Mouse (Mus musculus) gastrocnemius, adult 2 months (tissue): Measurements from ENCODE around the gene Hcrtr2. TPM values are rescaled to one million over a fixed set of nuclear protein-coding genes. Genes with fewer than 3 reads are reported as not detected.

ENCODE experiments used
- DNase-seq: peaks from one replicate; pipeline ENCODE4 v3.0.0; 2022
- H3K27ac ChIP-seq: fragments of 200-600 bp; 2 replicates; pipeline ENCODE4 v1.8.1; 2022; ENCODE audit warnings: mild to moderate bottlenecking
- H3K4me3 ChIP-seq: fragments of 200-600 bp; 2 replicates; pipeline ENCODE4 v1.8.1; 2022; ENCODE audit warnings: mild to moderate bottlenecking, moderate library complexity
- CTCF ChIP-seq: fragments of 200-600 bp; IDR thresholded peaks from 2 replicates; pipeline ENCODE4 v1.8.1; 2022; ENCODE audit warnings: antibody characterized with exemption, mild to moderate bottlenecking, moderate library complexity
- intact Hi-C: fragments of 180-260 bp; cut with DNase I; formaldehyde crosslinking; loops from one replicate; pipeline ENCODE4 v1.15.1; 2025
- total RNA-seq, 2 experiments: library from RNA; stranded (reverse); gene quantifications; 2 replicates each; pipeline ENCODE4 v1.2.3; 2021

Hcrtr2 gene
- total RNA-seq, 2 experiments from 2014 or later = not detected

- Histone ChIP-seq H3K4me3 (no peak overlapping the region), H3K27ac (no peak overlapping the region)
- no peak for TF ChIP-seq CTCF
- intact Hi-C loops = no loop called here
- no peak for DNase-seq
Observed at GRCm38 (mm10) chr9:76312221-76312620, 11.4 kb downstream of the Hcrtr2 start.

DNA sequence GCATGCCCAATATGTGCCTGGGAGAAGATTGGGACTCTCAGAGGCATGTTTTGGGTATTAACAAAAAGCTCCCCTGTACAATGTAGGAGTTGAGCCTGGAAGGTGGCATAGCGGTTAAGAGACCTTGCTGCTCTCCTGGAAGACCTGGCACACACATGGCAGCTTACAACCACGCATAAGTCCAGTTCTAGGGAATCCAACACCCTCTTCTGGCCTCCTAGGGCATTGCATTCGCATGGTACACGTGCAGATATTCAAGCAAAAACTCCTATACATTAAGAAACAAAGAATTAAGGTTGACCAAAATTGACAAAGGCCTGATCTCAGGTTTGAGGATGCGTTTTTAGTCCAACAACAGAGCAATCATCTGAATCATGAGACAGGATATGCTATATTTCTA, 32.3 kb downstream of the Hcrtr2 start:
- no peak overlapping the region for H3K27ac ChIP-seq
- no peak for TF ChIP-seq CTCF
- DNase-seq = no peak
- H3K4me3 ChIP-seq = no peak overlapping the region
- intact Hi-C loops = no loop called here

DNA sequence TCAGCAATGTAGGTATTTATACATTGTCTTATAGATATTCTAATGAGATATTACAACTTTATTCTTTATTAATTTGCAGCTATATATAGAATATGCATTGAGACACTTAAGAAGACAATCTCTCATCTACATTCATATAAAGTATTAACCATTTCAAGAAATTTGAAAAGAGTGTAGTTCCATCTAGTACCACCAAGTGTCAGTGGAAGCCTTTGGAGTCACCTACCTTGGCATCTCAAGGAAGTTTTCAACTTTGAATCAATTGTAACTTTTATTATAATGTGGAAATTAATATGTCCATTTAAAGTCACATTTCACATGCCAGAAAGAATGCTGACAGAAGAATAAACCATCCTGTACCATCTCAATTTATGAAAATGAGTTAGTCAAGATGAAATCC, 52.8 kb downstream of the Hcrtr2 start:
- intact Hi-C loops = no loop called here
- no peak; the same call in 1 of the 2 replicates for TF ChIP-seq CTCF
- no peak for DNase-seq
- H3K4me3 ChIP-seq = no peak overlapping the region
- no peak overlapping the region for H3K27ac ChIP-seq

DNA sequence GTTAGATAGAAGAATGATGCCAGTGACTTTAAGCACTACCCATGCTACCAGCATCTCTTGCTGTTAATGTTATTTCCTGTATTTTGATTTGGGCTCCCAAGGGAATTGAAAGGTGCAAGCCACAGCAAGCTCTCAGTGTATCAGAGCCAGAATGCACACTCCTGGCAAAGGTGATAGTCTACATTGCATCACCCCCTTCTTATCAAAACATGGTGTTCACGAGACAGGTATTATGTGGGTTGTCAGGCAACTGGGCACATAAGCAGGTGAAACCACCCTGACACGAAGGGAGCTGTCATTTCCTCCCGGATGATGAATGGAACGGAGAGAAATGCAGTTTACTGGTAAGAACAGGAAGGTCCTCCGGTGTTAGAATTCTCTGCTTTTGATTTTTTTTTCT, 65.9 kb downstream of the Hcrtr2 start:
- intact Hi-C loops = no loop called here
- DNase-seq = no peak
- H3K27ac ChIP-seq = no peak overlapping the region
- H3K4me3 ChIP-seq = no peak overlapping the region
- TF ChIP-seq CTCF = no peak

GRCm38 (mm10) chr9:76252544-76252943, 71.1 kb downstream of the Hcrtr2 start:
- DNase-seq = no peak
- Histone ChIP-seq H3K4me3 (no peak overlapping the region), H3K27ac (no peak overlapping the region)
- no peak for TF ChIP-seq CTCF
- intact Hi-C loops = no loop called here

- TF ChIP-seq CTCF = no peak
- no peak overlapping the region for H3K4me3 ChIP-seq
- no peak for DNase-seq
- intact Hi-C loops = no loop called here
- H3K27ac ChIP-seq = no peak overlapping the region
Observed at GRCm38 (mm10) chr9:76252109-76252508, 71.5 kb downstream of the Hcrtr2 start.

- intact Hi-C loops = no loop called here
- no peak overlapping the region for H3K4me3 ChIP-seq
- DNase-seq = no peak
- TF ChIP-seq CTCF = no peak
- H3K27ac ChIP-seq = no peak overlapping the region
Observed at GRCm38 (mm10) chr9:76242322-76242721, 81.3 kb downstream of the Hcrtr2 start.

DNA sequence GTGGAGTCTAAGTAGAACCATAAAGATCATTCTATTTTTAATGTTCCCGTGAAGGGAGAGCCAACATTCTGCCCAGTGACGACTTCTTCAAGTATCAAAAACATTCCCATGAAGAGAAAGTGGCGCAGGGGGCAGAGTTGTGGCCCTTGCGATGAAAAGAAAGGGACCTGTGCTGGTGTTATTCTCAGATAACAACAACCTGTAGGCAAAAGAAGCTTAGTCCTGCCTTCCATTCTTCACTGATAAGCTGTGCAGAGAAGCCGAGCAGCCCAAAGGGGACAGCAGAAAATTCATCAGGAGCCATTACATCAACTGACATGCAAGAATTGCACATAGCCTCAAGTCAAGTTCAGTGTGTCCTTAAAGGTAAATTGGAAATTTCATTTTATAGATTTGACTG, 85.7 kb downstream of the Hcrtr2 start:
- Histone ChIP-seq H3K4me3 (no peak overlapping the region), H3K27ac (no peak overlapping the region)
- DNase-seq = no peak
- intact Hi-C loops = loop anchor here (2.0 kb wide), 1 partner anchor 477 kb away; no protein-coding TSS in a partner anchor
- TF ChIP-seq CTCF = no peak

- Histone ChIP-seq H3K27ac (no peak overlapping the region), H3K4me3 (no peak overlapping the region)
- no peak for DNase-seq
- no peak for TF ChIP-seq CTCF
- intact Hi-C loops = loop anchor here (2.0 kb wide), 1 partner anchor 476 kb away; no protein-coding TSS in a partner anchor
Observed at GRCm38 (mm10) chr9:76237243-76237642, 86.4 kb downstream of the Hcrtr2 start.

DNA sequence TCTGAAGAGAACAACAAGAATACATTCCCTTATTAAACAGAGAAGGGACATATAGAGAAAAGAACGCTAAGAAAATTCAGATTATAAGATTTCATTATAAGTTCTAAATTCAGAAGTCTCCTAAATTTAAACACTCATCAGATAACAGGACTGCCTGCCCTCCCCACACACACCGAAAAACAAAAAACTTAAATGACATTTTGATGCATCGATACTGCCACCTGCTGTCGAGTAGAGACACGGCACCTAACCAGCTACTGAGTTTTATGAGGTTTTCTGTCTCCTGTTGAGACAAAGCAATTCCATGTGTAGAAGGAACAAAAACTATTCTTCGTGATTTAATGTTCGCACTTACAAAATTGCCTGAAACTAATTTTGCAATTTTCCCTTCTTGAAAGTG, 87.0 kb downstream of the Hcrtr2 start:
- intact Hi-C loops = loop anchor here (2.0 kb wide), 1 partner anchor 476 kb away; no protein-coding TSS in a partner anchor
- H3K27ac ChIP-seq = peak overlapping the region; percentile 74
- peak; percentile 40 for DNase-seq
- peak overlapping the region; percentile 64 for H3K4me3 ChIP-seq
- TF ChIP-seq CTCF = peak; percentile 79

- peak; percentile 19 for DNase-seq
- intact Hi-C loops = loop anchor here (2.0 kb wide), 1 partner anchor 475 kb away; no protein-coding TSS in a partner anchor
- Histone ChIP-seq H3K27ac (peak overlapping the region; percentile 74), H3K4me3 (peak overlapping the region; percentile 64)
- TF ChIP-seq CTCF = no peak
Observed at GRCm38 (mm10) chr9:76235945-76236503, 87.6 kb downstream of the Hcrtr2 start.

DNA sequence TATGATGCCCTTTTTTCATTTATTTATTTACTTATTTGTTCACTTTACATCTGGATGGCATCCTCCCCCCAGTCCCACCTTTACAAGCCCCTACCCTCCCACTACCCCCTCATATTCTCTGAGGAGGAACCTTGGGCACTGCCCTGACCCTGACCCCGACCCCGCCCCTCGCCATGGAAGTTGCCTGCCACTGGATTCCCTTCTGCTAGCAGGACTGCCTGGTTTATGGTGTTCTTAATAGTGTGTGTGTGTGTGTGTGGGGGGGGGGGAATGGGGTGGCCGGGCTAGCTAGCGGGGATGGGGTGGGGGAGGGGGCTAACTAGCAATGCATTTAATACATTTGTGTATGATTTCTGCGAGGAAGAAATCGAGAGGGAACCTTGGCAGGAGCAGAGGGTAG, 88.8 kb downstream of the Hcrtr2 start:
- DNase-seq = no peak
- intact Hi-C loops = no loop called here
- TF ChIP-seq CTCF = no peak
- Histone ChIP-seq H3K4me3 (no peak overlapping the region), H3K27ac (no peak overlapping the region)

GRCm38 (mm10) chr9:76230400-76230799, 93.3 kb downstream of the Hcrtr2 start:
- no peak for DNase-seq
- Histone ChIP-seq H3K27ac (no peak overlapping the region), H3K4me3 (no peak overlapping the region)
- intact Hi-C loops = no loop called here
- no peak for TF ChIP-seq CTCF
